Mouse (Mus musculus) kidney, embryonic 14.5 days (tissue): ENCODE measurements around the gene Actn3. TPM values are rescaled to one million over a fixed set of nuclear protein-coding genes. Genes with fewer than 3 reads are reported as not detected.
A peak's percentile ranks its signal among the peaks of the same experiment; 100 is the strongest.

ENCODE experiments used
- ATAC-seq: fragments of 200-750 bp; cut with Nextera tagmentation; 2 replicates; pipeline ENCODE4 v1.8.0; 2017; ENCODE audit warnings: moderate number of reproducible peaks, mild to moderate bottlenecking, moderate TSS enrichment, moderate library complexity; ENCODE audit not compliant: low FRiP score, low TSS enrichment
- H3K27ac ChIP-seq: fragments of 300-500 bp; sonication (generic); 2 replicates; pipeline ENCODE4 v1.5.1; 2014; ENCODE audit warnings: low read depth, mild to moderate bottlenecking, low read length, moderate library complexity, mixed read lengths
- H3K27me3 ChIP-seq: fragments of 300-500 bp; sonication (generic); 2 replicates; pipeline ENCODE4 v1.6.1; 2014; ENCODE audit warnings: mild to moderate bottlenecking, low read length; ENCODE audit not compliant: control insufficient read depth, insufficient read depth
- H3K36me3 ChIP-seq: fragments of 300-500 bp; sonication (generic); 2 replicates; pipeline ENCODE4 v1.6.1; 2014; ENCODE audit warnings: low read length, mixed read lengths; ENCODE audit not compliant: control insufficient read depth, insufficient read depth
- H3K4me1 ChIP-seq: fragments of 300-500 bp; sonication (generic); 2 replicates; pipeline ENCODE4 v1.6.1; 2014; ENCODE audit warnings: low read length, mixed read lengths; ENCODE audit not compliant: control insufficient read depth, insufficient read depth
- H3K4me2 ChIP-seq: fragments of 300-500 bp; sonication (generic); replicated peaks from 2 replicates; pipeline ENCODE4 v1.6.1; 2014; ENCODE audit warnings: low read depth, mild to moderate bottlenecking, low read length
- H3K4me3 ChIP-seq: fragments of 300-500 bp; sonication (generic); 2 replicates; pipeline ENCODE4 v1.5.1; 2014; ENCODE audit warnings: mild to moderate bottlenecking, low read length
- H3K9ac ChIP-seq: fragments of 300-500 bp; sonication (generic); 2 replicates; pipeline ENCODE4 v1.6.1; 2014; ENCODE audit warnings: low read depth, mild to moderate bottlenecking, low read length, moderate library complexity
- H3K9me3 ChIP-seq: fragments of 300-500 bp; sonication (generic); 2 replicates; pipeline ENCODE4 v1.6.1; 2016; ENCODE audit warnings: low read length; ENCODE audit not compliant: control insufficient read depth
- WGBS: fragments of 180-500 bp; shearing (Covaris S2); extraction: QIAGEN DNeasy Blood & Tissue Kit; methylation state at CpG from one replicate; pipeline ENCODE4 v1.1.7; 2014; 5-methylcytosine and 5-hydroxymethylcytosine counted together
- polyA plus RNA-seq: library from polyadenylated mRNA; unstranded; fragments of >200 nt; fragmentation: Nextera tagmentation; extraction: Ambion mirVana; gene quantifications from 2 replicates; pipeline ENCODE4 v1.2.1, GENCODE M21; 2014

Actn3 gene
- polyA plus RNA-seq, 1 experiment from 2014 or later = 13.8 TPM

DNA sequence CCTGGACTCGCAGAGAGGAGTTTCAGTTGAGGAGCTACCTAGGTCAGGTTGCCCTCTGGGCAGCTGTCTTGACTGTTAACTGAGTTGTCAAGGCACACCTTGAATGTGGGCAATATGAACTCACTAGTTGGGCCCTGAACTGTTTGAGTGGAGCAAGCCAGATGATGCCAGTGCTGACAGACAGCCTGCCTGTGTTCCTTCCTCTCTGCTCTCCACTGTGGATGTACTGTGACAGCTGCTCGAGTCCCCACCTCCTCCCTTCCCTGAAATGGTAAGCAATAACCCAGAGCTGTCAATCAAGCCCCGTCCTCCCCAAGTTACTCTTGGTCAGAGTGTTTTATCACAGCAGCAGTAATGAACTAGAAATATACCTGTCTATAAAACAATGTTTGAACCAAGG lies 22.2 kb upstream of the Actn3 start:
- Histone ChIP-seq H3K9me3 (no peaks in the 10 kb centered on the region), H3K36me3 (no peaks in the 10 kb centered on the region), H3K9ac (no peak overlapping the region), H3K27ac (no peak overlapping the region), H3K4me2 (no peak overlapping the region), H3K4me3 (no peak overlapping the region), H3K27me3 (no peaks in the 10 kb centered on the region), H3K4me1 (no peaks in the 10 kb centered on the region)
- 61% methylated on average over 3 of the region's 3 CpGs for WGBS
- ATAC-seq = no peak

DNA sequence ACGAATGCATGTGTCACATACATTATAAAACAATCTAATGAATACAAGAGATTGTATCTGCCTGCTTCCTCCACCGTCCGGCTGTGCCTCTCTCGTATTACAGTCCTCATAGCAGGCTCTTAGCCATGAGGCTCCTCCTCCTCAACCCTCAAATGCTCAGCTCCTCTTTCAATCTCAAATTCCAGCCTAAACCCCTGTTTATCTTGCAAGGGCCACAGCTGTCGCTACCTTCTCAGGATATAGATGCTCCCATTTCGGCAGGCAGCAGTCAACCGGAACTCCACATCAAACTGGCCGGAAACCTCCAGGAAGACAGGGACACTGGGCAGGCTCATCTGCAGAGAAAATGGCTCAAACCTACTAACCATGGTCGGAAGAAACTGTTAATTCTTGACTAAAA lies 21.3 kb upstream of the Actn3 start:
- H3K4me3 ChIP-seq = no peak overlapping the region
- peak; percentile 43; the same call in 1 of the 2 replicates for ATAC-seq
- no peaks in the 10 kb centered on the region for H3K27me3 ChIP-seq
- H3K4me2 ChIP-seq = no peak overlapping the region
- no peaks in the 10 kb centered on the region for H3K36me3 ChIP-seq
- H3K4me1 ChIP-seq = no peaks in the 10 kb centered on the region
- no peaks in the 10 kb centered on the region for H3K9me3 ChIP-seq
- no peak overlapping the region for H3K9ac ChIP-seq
- no peak overlapping the region for H3K27ac ChIP-seq
- WGBS = 24% methylated on average over 9 of the region's 9 CpGs

DNA sequence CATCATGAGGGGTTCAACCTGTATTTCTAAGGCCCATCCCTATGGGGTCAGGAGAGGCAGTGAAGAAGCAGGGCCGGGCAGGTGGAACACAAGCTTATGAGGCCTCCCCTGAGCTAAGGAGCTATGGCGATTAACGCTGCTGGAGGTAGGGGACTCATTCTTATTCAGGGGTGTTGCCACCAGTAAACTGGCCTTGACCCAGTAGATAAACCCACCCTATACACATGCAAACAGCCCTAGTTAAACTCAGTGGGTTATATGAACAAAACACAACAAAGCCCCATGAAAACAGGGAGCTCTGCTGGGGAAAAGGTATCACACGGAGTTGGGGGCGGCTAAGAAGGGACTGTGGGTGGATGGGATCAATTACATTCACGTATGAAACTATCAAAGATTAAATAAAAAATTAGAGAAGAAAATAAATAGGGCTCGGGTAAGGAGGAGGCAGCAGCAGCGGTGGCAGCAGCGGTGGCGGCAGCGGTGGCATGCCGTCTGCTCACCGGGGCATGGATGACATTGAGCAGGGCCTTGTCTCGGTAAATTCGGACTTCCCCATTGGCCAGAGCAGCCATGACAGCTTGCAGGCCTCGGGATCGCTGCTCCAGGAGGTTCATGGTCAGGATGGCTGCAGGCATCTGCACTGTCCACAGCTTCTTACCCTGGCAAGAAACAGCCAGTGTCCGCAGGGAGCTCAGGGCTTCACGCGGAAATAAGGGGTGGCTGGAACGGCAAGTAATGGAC lies 19.2 kb upstream of the Actn3 start:
- Histone ChIP-seq H3K36me3 (no peaks in the 10 kb centered on the region), H3K4me3 (no peak overlapping the region), H3K9me3 (no peaks in the 10 kb centered on the region), H3K4me1 (no peaks in the 10 kb centered on the region), H3K9ac (no peak overlapping the region), H3K27me3 (no peaks in the 10 kb centered on the region), H3K27ac (no peak overlapping the region), H3K4me2 (peak overlapping the region; percentile 25; the same call in 1 of the 2 replicates)
- peak; percentile 72 for ATAC-seq
- WGBS = 33% methylated on average over 21 of the region's 21 CpGs

DNA sequence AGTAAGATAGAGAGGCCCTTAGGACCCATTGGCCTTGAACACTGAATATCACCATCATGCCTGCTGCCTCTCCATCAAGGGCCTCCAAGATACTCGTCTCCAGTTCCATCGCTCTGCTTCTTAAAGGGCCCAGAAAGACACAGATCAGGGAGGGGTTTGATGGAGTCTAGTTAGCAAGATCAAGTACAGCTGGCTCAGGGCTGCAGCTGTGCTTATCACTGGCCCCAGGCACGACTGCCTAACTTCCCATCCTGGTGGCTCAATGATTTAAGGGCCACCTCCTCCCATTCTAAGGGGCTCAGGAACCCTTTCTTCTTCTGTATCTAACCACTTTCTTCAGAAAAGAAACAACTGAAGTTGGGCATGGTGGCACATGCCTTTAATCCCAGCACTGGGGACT lies 14.1 kb upstream of the Actn3 start:
- H3K27ac ChIP-seq = no peak overlapping the region
- ATAC-seq = no peak
- H3K9me3 ChIP-seq = no peaks in the 10 kb centered on the region
- H3K4me3 ChIP-seq = no peak overlapping the region
- no peak overlapping the region for H3K4me2 ChIP-seq
- WGBS = 77% methylated on average over 3 of the region's 3 CpGs
- no peaks in the 10 kb centered on the region for H3K27me3 ChIP-seq
- H3K9ac ChIP-seq = no peak overlapping the region
- H3K4me1 ChIP-seq = no peaks in the 10 kb centered on the region
- peaks cover 8% of the 10 kb centered on the region; the same call in 1 of the 2 replicates for H3K36me3 ChIP-seq

DNA sequence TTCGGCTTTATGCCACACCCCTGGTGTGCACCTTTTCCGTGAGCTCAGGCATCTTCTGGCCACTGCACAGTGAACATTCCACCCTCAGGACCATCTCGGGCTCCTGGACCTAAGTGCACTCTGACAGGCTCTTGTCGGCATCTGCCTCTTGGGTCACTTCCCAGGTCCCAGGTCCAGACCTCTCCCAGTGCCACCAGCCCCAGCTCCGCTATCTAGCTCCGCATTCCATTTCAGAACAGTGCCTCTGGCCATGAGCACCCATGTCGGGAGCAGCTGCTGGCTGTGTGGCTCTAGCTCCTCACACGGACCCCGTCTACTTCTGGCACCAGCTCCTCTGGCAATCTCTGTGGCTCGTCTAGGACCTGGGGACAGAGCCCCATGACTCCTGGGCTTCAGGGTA lies 12.1 kb upstream of the Actn3 start:
- Histone ChIP-seq H3K9ac (no peak overlapping the region), H3K27me3 (no peaks in the 10 kb centered on the region), H3K9me3 (no peaks in the 10 kb centered on the region), H3K27ac (no peak overlapping the region), H3K4me2 (no peak overlapping the region), H3K36me3 (peaks cover 8% of the 10 kb centered on the region; the same call in 1 of the 2 replicates), H3K4me1 (no peaks in the 10 kb centered on the region), H3K4me3 (no peak overlapping the region)
- 83% methylated on average over 10 of the region's 10 CpGs for WGBS
- ATAC-seq = no peak

DNA sequence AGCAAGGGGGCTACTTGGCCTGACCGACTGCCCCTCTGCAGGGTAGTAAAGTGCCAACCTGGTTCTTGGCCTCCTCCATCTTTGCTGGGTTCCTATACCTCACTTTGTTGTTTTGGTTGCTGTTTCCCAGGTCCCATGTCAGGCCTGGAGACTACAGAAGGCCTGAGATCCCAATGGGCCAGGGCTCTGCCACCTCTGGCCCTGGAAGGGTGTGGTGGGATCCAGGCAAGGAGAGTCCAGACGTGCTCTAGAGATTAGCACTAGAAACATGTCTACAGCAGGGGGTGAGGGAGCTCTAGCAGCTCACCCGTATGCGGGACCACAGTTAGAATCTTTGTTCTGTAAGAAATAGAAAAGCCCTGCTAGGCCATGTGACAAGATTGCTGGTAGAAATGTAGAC lies 6.3 kb upstream of the Actn3 start:
- 85% methylated on average over 4 of the region's 4 CpGs for WGBS
- H3K27me3 ChIP-seq = no peaks in the 10 kb centered on the region
- H3K36me3 ChIP-seq = no peaks in the 10 kb centered on the region; the same call in 1 of the 2 replicates
- no peaks in the 10 kb centered on the region for H3K9me3 ChIP-seq
- no peak overlapping the region for H3K27ac ChIP-seq
- H3K4me1 ChIP-seq = 0 out of 2 replicates have a peak, but pooled peaks cover 5% of the 10 kb centered on the region
- H3K4me2 ChIP-seq = no peak overlapping the region
- H3K9ac ChIP-seq = no peak overlapping the region
- ATAC-seq = no peak
- H3K4me3 ChIP-seq = no peak overlapping the region

DNA sequence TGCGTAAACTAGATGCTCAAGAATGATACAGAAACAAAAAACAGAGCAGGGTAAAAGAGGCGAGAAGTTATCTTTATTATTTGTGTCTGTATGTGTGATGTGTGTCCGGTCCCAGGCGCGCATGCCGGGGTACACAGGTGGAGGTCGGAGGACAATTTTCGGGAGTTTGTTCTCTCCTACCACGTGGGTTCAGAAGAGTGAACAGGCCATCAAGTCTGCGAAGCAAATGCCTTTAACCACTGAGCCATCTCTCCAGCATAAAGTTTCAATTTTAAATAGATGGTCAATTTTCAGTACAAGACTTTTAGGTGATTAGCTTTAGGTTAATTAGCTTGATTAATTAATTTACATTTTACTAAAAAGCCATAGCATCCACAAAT lies 1.6 kb upstream of the Actn3 start:
- 63% methylated on average over 10 of the region's 10 CpGs for WGBS

DNA sequence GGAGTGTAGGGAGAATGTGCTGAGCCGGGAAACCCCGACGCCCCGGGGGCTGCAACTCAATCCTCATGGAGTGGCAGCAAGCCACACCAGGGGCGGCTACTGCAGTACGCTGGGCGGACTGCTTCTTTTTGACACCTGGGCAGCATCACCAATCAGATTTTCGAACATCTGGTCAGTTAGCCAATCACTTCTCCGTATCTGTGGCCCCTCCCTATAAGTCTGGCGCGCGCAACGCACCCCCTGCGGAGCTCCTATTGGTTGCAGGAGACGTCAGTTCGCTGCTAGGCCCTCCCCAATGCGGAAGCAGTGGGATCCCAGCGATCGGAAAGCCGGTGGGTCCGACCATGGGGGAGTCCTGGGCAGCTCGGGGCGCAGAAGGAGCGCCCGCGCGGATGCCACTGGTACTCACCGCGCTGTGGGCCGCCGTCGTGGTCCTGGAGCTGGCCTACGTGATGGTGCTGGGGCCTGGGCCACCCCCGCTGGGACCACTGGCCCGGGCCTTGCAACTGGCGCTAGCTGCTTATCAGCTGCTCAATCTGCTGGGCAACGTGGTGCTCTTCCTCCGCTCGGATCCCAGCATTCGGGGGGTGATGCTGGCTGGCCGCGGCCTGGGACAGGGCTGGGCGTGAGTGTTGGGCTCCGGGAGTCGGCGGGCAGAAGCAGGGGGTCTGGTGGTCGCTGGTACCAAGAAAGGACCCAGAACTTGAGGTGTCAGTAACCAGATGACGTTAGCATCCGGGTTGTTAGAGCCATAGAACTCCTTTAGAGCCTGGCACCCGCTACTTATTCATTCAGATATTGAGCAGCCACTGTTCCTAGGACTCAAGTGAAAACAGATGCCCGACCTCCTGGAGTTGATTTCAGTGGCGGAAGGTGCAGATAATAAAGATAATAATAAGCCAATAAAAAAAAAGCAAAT lies 955 bp upstream of the Actn3 start, which contains the start of gene Zdhhc24:
Zdhhc24 (plus strand) TSS at position 264 of the 919 bp plus-strand sequence.
- peak; percentile 96 for ATAC-seq

More for the DNA sequence above, 1.6 kb upstream of the Actn3 start:
- Histone ChIP-seq H3K27ac (no peak overlapping the region), H3K36me3 (no peaks in the 10 kb centered on the region; the same call in 1 of the 2 replicates), H3K9me3 (no peaks in the 10 kb centered on the region), H3K4me3 (peak overlapping the region; percentile 92; the same call in 1 of the 2 replicates), H3K27me3 (no peaks in the 10 kb centered on the region), H3K4me1 (peaks cover 20% of the 10 kb centered on the region), H3K4me2 (peak overlapping the region; percentile 81), H3K9ac (peak overlapping the region; percentile 88)
- no peak for ATAC-seq

More for the DNA sequence above, 955 bp upstream of the Actn3 start, which contains the start of gene Zdhhc24:
- Histone ChIP-seq H3K4me3 (peak within 1 kb of the TSS; percentile 92), H3K27ac (peak within 1 kb of the TSS; percentile 72), H3K36me3 (no peaks in the 10 kb centered on the region; the same call in 1 of the 2 replicates), H3K9me3 (no peaks in the 10 kb centered on the region), H3K4me1 (peaks cover 20% of the 10 kb centered on the region), H3K27me3 (no peaks in the 10 kb centered on the region), H3K4me2 (peak within 1 kb of the TSS; percentile 81), H3K9ac (peak within 1 kb of the TSS; percentile 88)
- 1% methylated on average over 52 of the region's 52 CpGs for WGBS
